In genomic region chr7:80849267-80849666, GRCm38 (mm10) we compare ENCODE assay signal across 14 mouse cellular contexts. TPM values are rescaled to one million over a fixed set of nuclear protein-coding genes. Genes with fewer than 3 reads are reported as not detected.
DNase-seq lines count a peak whose midpoint lies in the region; ATAC-seq and TF ChIP-seq lines count a peak whose summit lies in the region.
"Had no signal": no experiment of that assay in that cellular context is flagged by ENCODE, and none has a peak within 500 bp of the region (broad histone marks: within the 10 kb centered on the region; RNA-seq: fewer than 3 reads in every experiment).

No protein-coding gene starts in this region.

- intact Hi-C loops in gastrocnemius, adult 2 months (cut with DNase I): loop anchor here (1.0 to 5.0 kb wide), 2 partner anchors 47 to 120 kb away; no protein-coding TSS in a partner anchor

- 0 out of 2 replicates have a peak, but pooled peaks cover 2% of the 10 kb centered on the region for H3K9me3 ChIP-seq in heart, embryonic 12.5 days (replicated peaks)
- H3K9me3 ChIP-seq in kidney, embryonic 14.5 days (ENCODE audit: control insufficient read depth, low read length): no peaks in the 10 kb centered on the region
- H3K9me3 ChIP-seq: embryonic facial prominence, embryonic 10.5 days; forebrain, embryonic 13.5 days; hindbrain, embryonic 15.5 days had no signal

- no peaks in the 10 kb centered on the region for H3K36me3 ChIP-seq in heart, embryonic 12.5 days
- H3K36me3 ChIP-seq in kidney, embryonic 14.5 days (ENCODE audit: control insufficient read depth, insufficient read depth, low read length): no peaks in the 10 kb centered on the region
- H3K36me3 ChIP-seq: embryonic facial prominence, embryonic 10.5 days; G1E; hindbrain, embryonic 15.5 days had no signal

- H3K9ac ChIP-seq in heart, embryonic 12.5 days: no peak overlapping the region
- H3K9ac ChIP-seq in kidney, embryonic 14.5 days (ENCODE audit: low read depth, low read length): peak overlapping the region; percentile 14; the same call in 1 of the 2 replicates
- H3K9ac ChIP-seq: forebrain, embryonic 13.5 days; forebrain, postnatal 0 days; hindbrain, embryonic 15.5 days had no signal

- 0 out of 2 replicates have a peak, but pooled peaks have one; percentile 42 for ATAC-seq in heart, embryonic 12.5 days (ENCODE audit: insufficient number of reproducible peaks, low FRiP score)
- ATAC-seq in kidney, embryonic 14.5 days (ENCODE audit: low FRiP score, low TSS enrichment): no peak

- peak overlapping the region; percentile 41 for H3K4me2 ChIP-seq in heart, embryonic 12.5 days
- H3K4me2 ChIP-seq in kidney, embryonic 14.5 days (replicated peaks; ENCODE audit: low read depth, low read length): no peak overlapping the region
- H3K4me2 ChIP-seq: forebrain, embryonic 13.5 days; hindbrain, embryonic 15.5 days had no signal

- peak overlapping the region; percentile 60 for H3K27ac ChIP-seq in gastrocnemius, adult 2 months
- no peak overlapping the region for H3K27ac ChIP-seq in heart, embryonic 12.5 days (ENCODE audit: poor library complexity, severe bottlenecking)
- no peak overlapping the region for H3K27ac ChIP-seq in kidney, embryonic 14.5 days (ENCODE audit: low read depth, low read length)
- H3K27ac ChIP-seq: embryonic facial prominence, embryonic 10.5 days; forebrain, embryonic 13.5 days; hindbrain, embryonic 15.5 days had no signal

- H3K4me1 ChIP-seq in heart, embryonic 12.5 days (replicated peaks): peaks cover 6% of the 10 kb centered on the region; the same call in 1 of the 2 replicates
- no peaks in the 10 kb centered on the region for H3K4me1 ChIP-seq in kidney, embryonic 14.5 days (ENCODE audit: control insufficient read depth, insufficient read depth, low read length)
- H3K4me1 ChIP-seq: embryonic facial prominence, embryonic 10.5 days; forebrain, embryonic 13.5 days; hindbrain, embryonic 15.5 days had no signal

- TF ChIP-seq CTCF in gastrocnemius, adult 2 months (IDR thresholded peaks at IDR 0.05): no peak

- no peak for DNase-seq in gastrocnemius, adult 2 months
- DNase-seq in gastrocnemius, adult 8-10 months (ENCODE audit: low spot score in 2 of 2): no peak
- no peak for DNase-seq in heart, adult 11 months
- no peak for DNase-seq in kidney, postnatal 14 days
- DNase-seq in Muller cell, postnatal 12 days (ENCODE audit: inconsistent ontology term): no peak
- DNase-seq: adrenal gland, adult 8-10 months; gastrocnemius, postnatal 36 days had no signal

- 27% methylated on average over 2 of the region's 2 CpGs for WGBS in heart, embryonic 12.5 days
- 82% methylated on average over 2 of the region's 2 CpGs for WGBS in kidney, embryonic 14.5 days

- no peaks in the 10 kb centered on the region for H3K27me3 ChIP-seq in heart, embryonic 12.5 days (replicated peaks)
- no peaks in the 10 kb centered on the region for H3K27me3 ChIP-seq in kidney, embryonic 14.5 days (ENCODE audit: control insufficient read depth, insufficient read depth, low read length)
- H3K27me3 ChIP-seq: forebrain, embryonic 13.5 days; hindbrain, embryonic 15.5 days had no signal

- H3K4me3 ChIP-seq in gastrocnemius, adult 2 months: peak overlapping the region; percentile 17; the same call in 1 of the 2 replicates
- no peak overlapping the region for H3K4me3 ChIP-seq in heart, embryonic 12.5 days
- no peak overlapping the region for H3K4me3 ChIP-seq in kidney, embryonic 14.5 days (ENCODE audit: low read length)
- H3K4me3 ChIP-seq: embryonic facial prominence, embryonic 10.5 days; forebrain, embryonic 13.5 days; hindbrain, embryonic 15.5 days had no signal

RNA-seq across cellular contexts. Expression of gene Zscan2, which starts 11.5 kb away (rescaled TPM):
- total RNA-seq in gastrocnemius, adult 2 months (2021): 1 to 10 TPM; 1.3 to 1.7 TPM
- 1 to 10 TPM; 1.8 to 2.4 (median 2.0) TPM for total RNA-seq in gastrocnemius, adult 8-10 months (2022)
- polyA plus RNA-seq in heart, embryonic 12.5 days (2016; fragmentation: Nextera tagmentation; extraction: Ambion mirVana): 2.0 and 2.4 TPM in 2 replicates
- 2.8 and 4.0 TPM in 2 replicates for polyA plus RNA-seq in kidney, embryonic 14.5 days (2014; fragmentation: Nextera tagmentation; extraction: Ambion mirVana)

RNA-seq across cellular contexts. Expression of gene Iqgap1, which starts 23.5 kb away (rescaled TPM):
- total RNA-seq in gastrocnemius, adult 2 months (2021): 10 to 100 TPM; 14.8 to 16.0 TPM
- 10 to 100 TPM in 2 of 4 experiments, 1 to 10 TPM in 2; 6.3 to 12.7 (median 10.6) TPM for total RNA-seq in gastrocnemius, adult 8-10 months (2022)
- polyA plus RNA-seq in heart, embryonic 12.5 days (2016; fragmentation: Nextera tagmentation; extraction: Ambion mirVana): 41.3 and 42.0 TPM in 2 replicates
- polyA plus RNA-seq in kidney, embryonic 14.5 days (2014; fragmentation: Nextera tagmentation; extraction: Ambion mirVana): 61.0 and 110 TPM in 2 replicates

RNA-seq across cellular contexts. Expression of gene Wdr73, which starts 51.8 kb away (rescaled TPM):
- total RNA-seq in gastrocnemius, adult 2 months (2021): 1 to 10 TPM; 2.9 to 3.7 TPM
- 1 to 10 TPM; 2.4 to 6.0 (median 3.8) TPM for total RNA-seq in gastrocnemius, adult 8-10 months (2022)
- 18.8 and 19.9 TPM in 2 replicates for polyA plus RNA-seq in heart, embryonic 12.5 days (2016; fragmentation: Nextera tagmentation; extraction: Ambion mirVana)
- polyA plus RNA-seq in kidney, embryonic 14.5 days (2014; fragmentation: Nextera tagmentation; extraction: Ambion mirVana): 32.7 and 38.1 TPM in 2 replicates

RNA-seq across cellular contexts. Expression of gene Nmb, which starts 55.6 kb away (rescaled TPM):
- total RNA-seq in gastrocnemius, adult 2 months (2021): 1 to 10 TPM; 3.6 to 4.0 TPM
- 1 to 10 TPM; 2.4 to 5.0 (median 4.0) TPM for total RNA-seq in gastrocnemius, adult 8-10 months (2022)
- 3.6 and 3.7 TPM in 2 replicates for polyA plus RNA-seq in heart, embryonic 12.5 days (2016; fragmentation: Nextera tagmentation; extraction: Ambion mirVana)
- polyA plus RNA-seq in kidney, embryonic 14.5 days (2014; fragmentation: Nextera tagmentation; extraction: Ambion mirVana): 9.4 and 14.3 TPM in 2 replicates
